ENCODE assay signal across 16 mouse cellular contexts in the genomic region with DNA sequence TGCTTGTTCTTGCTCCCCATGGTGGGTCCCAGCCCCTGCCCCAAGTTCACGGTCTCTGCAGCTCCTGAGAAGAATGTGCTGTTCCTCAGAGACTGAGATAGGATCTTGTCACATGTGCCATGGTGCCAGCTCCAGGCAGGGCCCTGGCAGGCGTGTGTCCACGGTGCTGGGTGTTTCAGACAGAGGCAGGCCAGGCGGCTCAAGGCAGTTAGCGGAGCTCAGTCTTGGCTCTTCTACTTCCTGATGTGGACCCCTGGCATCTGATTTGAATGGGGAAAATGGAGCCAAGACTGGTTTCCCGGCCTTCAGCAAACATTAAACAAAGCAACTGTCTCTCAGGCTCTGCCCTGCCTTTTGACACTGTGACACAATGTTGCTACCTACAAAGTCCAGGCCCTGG. TPM values are rescaled to one million over a fixed set of nuclear protein-coding genes. Genes with fewer than 3 reads are reported as not detected.
DNase-seq lines count a peak whose midpoint lies in the region; ATAC-seq and TF ChIP-seq lines count a peak whose summit lies in the region.
"Had no signal": no experiment of that assay in that cellular context is flagged by ENCODE, and none has a peak within 500 bp of the region (broad histone marks: within the 10 kb centered on the region; RNA-seq: fewer than 3 reads in every experiment).

No protein-coding gene starts in this region.

- no peaks in the 10 kb centered on the region for H3K9me3 ChIP-seq in heart, embryonic 10.5 days
- H3K9me3 ChIP-seq in kidney, embryonic 15.5 days (replicated peaks), result no peaks in the 10 kb centered on the region
- no peaks in the 10 kb centered on the region for H3K9me3 ChIP-seq in midbrain, embryonic 10.5 days (replicated peaks)
- no peaks in the 10 kb centered on the region for H3K9me3 ChIP-seq in midbrain, embryonic 15.5 days
- no peaks in the 10 kb centered on the region for H3K9me3 ChIP-seq in stomach, embryonic 15.5 days
- H3K9me3 ChIP-seq: forebrain, embryonic 13.5 days had no signal

- 76% methylated on average over 6 of the region's 6 CpGs for WGBS in heart, embryonic 10.5 days
- WGBS in kidney, adult 2 months, result 34% methylated on average over 6 of the region's 6 CpGs
- WGBS in kidney, embryonic 15.5 days, result 66% methylated on average over 6 of the region's 6 CpGs
- 75% methylated on average over 6 of the region's 6 CpGs for WGBS in midbrain, embryonic 10.5 days
- WGBS in midbrain, embryonic 15.5 days, result 47% methylated on average over 6 of the region's 6 CpGs
- 57% methylated on average over 6 of the region's 6 CpGs for WGBS in stomach, embryonic 15.5 days

- peaks cover 61% of the 10 kb centered on the region for H3K4me1 ChIP-seq in heart, embryonic 10.5 days
- H3K4me1 ChIP-seq in kidney, adult 2 months (ENCODE audit: control insufficient read depth, insufficient read depth, low read length), result peaks cover 61% of the 10 kb centered on the region
- peaks cover 83% of the 10 kb centered on the region for H3K4me1 ChIP-seq in kidney, embryonic 15.5 days
- peaks cover 45% of the 10 kb centered on the region for H3K4me1 ChIP-seq in midbrain, embryonic 10.5 days
- H3K4me1 ChIP-seq in midbrain, embryonic 15.5 days, result peaks cover 10% of the 10 kb centered on the region
- H3K4me1 ChIP-seq in stomach, embryonic 15.5 days, result peaks cover 42% of the 10 kb centered on the region

- H3K27ac ChIP-seq in heart, embryonic 10.5 days, result peak overlapping the region; percentile 57; the same call in 1 of the 2 replicates
- H3K27ac ChIP-seq in kidney, adult 2 months (ENCODE audit: insufficient read depth, low read depth, low read length), result peak overlapping the region; percentile 43; the same call in 1 of the 2 replicates
- H3K27ac ChIP-seq in kidney, embryonic 15.5 days, result no peak overlapping the region; the same call in 1 of the 2 replicates
- H3K27ac ChIP-seq in midbrain, embryonic 10.5 days (replicated peaks), result peak overlapping the region; percentile 42; the same call in 1 of the 2 replicates
- H3K27ac ChIP-seq in midbrain, embryonic 15.5 days, result no peak overlapping the region
- 0 out of 2 replicates have a peak overlapping the region, but pooled peaks have one; percentile 36 for H3K27ac ChIP-seq in stomach, embryonic 15.5 days
- H3K27ac ChIP-seq: forebrain, embryonic 13.5 days had no signal

- H3K36me3 ChIP-seq in heart, embryonic 10.5 days, result no peaks in the 10 kb centered on the region
- no peaks in the 10 kb centered on the region for H3K36me3 ChIP-seq in kidney, adult 2 months (ENCODE audit: control insufficient read depth, insufficient read depth, low read length)
- no peaks in the 10 kb centered on the region for H3K36me3 ChIP-seq in kidney, embryonic 15.5 days
- no peaks in the 10 kb centered on the region for H3K36me3 ChIP-seq in midbrain, embryonic 10.5 days
- no peaks in the 10 kb centered on the region for H3K36me3 ChIP-seq in midbrain, embryonic 15.5 days (replicated peaks)
- no peaks in the 10 kb centered on the region; the same call in 1 of the 2 replicates for H3K36me3 ChIP-seq in stomach, embryonic 15.5 days

- H3K27me3 ChIP-seq in heart, embryonic 10.5 days (ENCODE audit: insufficient read depth, poor library complexity, severe bottlenecking), result no peaks in the 10 kb centered on the region
- no peaks in the 10 kb centered on the region for H3K27me3 ChIP-seq in kidney, adult 2 months (replicated peaks; ENCODE audit: control insufficient read depth, insufficient read depth, low read length)
- H3K27me3 ChIP-seq in kidney, embryonic 15.5 days, result no peaks in the 10 kb centered on the region
- H3K27me3 ChIP-seq in midbrain, embryonic 10.5 days (ENCODE audit: low read depth, poor library complexity, severe bottlenecking), result no peaks in the 10 kb centered on the region
- H3K27me3 ChIP-seq in midbrain, embryonic 15.5 days (replicated peaks), result no peaks in the 10 kb centered on the region
- no peaks in the 10 kb centered on the region for H3K27me3 ChIP-seq in stomach, embryonic 15.5 days (replicated peaks)
- H3K27me3 ChIP-seq: CH12.LX; forebrain, embryonic 13.5 days had no signal

- no peak for TF ChIP-seq CTCF in kidney, adult 2 months (conservative IDR thresholded peaks at IDR 0.05; ENCODE audit: insufficient read depth, insufficient read length, low read depth, low read length)

- no peak for DNase-seq in heart, embryonic 10.5 days (ENCODE audit: low spot score)
- DNase-seq in heart, postnatal 25 days (ENCODE audit: low spot score), result no peak
- no peak for DNase-seq in kidney, adult 2 months
- no peak for DNase-seq in midbrain, embryonic 10.5 days (ENCODE audit: low spot score)
- no peak for DNase-seq in cerebellum, adult 9-10 months
- DNase-seq: adrenal gland, adult 2 months; cerebellum, postnatal 14 days; gastrocnemius, postnatal 36 days; heart, postnatal 36 days; right cerebral cortex, postnatal 4 days had no signal

- no peak overlapping the region for H3K4me2 ChIP-seq in kidney, embryonic 15.5 days
- no peak overlapping the region for H3K4me2 ChIP-seq in midbrain, embryonic 15.5 days
- H3K4me2 ChIP-seq in stomach, embryonic 15.5 days, result no peak overlapping the region
- H3K4me2 ChIP-seq: forebrain, embryonic 13.5 days; heart, embryonic 11.5 days had no signal

- no peak overlapping the region for H3K4me3 ChIP-seq in heart, embryonic 10.5 days
- no peak overlapping the region for H3K4me3 ChIP-seq in kidney, adult 2 months (ENCODE audit: insufficient read depth, low read depth, low read length)
- H3K4me3 ChIP-seq in kidney, embryonic 15.5 days (replicated peaks), result no peak overlapping the region
- no peak overlapping the region for H3K4me3 ChIP-seq in midbrain, embryonic 10.5 days
- no peak overlapping the region for H3K4me3 ChIP-seq in midbrain, embryonic 15.5 days
- H3K4me3 ChIP-seq in stomach, embryonic 15.5 days (replicated peaks), result no peak overlapping the region
- H3K4me3 ChIP-seq: forebrain, embryonic 13.5 days had no signal

- no peak for ATAC-seq in kidney, embryonic 15.5 days (replicated peaks; ENCODE audit: low FRiP score)
- no peak for ATAC-seq in midbrain, embryonic 15.5 days (replicated peaks)
- no peak for ATAC-seq in stomach, embryonic 15.5 days (ENCODE audit: insufficient read depth, low FRiP score, low read depth)
- ATAC-seq: forebrain, embryonic 13.5 days had no signal

- no peak overlapping the region for H3K9ac ChIP-seq in kidney, embryonic 15.5 days
- no peak overlapping the region for H3K9ac ChIP-seq in midbrain, embryonic 15.5 days
- no peak overlapping the region for H3K9ac ChIP-seq in stomach, embryonic 15.5 days
- H3K9ac ChIP-seq: forebrain, embryonic 13.5 days had no signal

- TF ChIP-seq POLR2A in kidney, adult 2 months (IDR thresholded peaks at IDR 0.05; ENCODE audit: low read depth, low read length), result no peak

- intact Hi-C loops in heart, postnatal 25 days (cut with DNase I), result no loop called here

RNA-seq across cellular contexts. Expression of gene Kazn, which starts 24.7 kb away (rescaled TPM):
- 11.2 and 12.2 TPM in 2 replicates for polyA plus RNA-seq in heart, embryonic 10.5 days (2016; fragmentation: Nextera tagmentation; extraction: Ambion mirVana)
- total RNA-seq in heart, postnatal 25 days (2021), result 1 to 10 TPM; 3.4 to 4.3 TPM
- 76.1 and 80.8 TPM in 2 replicates for polyA plus RNA-seq in kidney, adult 2 months (2012; rRNA removed)
- 15.9 and 16.4 TPM in 2 replicates for polyA plus RNA-seq in kidney, embryonic 15.5 days (2015; fragmentation: Nextera tagmentation; extraction: Ambion mirVana)
- polyA plus RNA-seq in midbrain, embryonic 10.5 days (2016; fragmentation: Nextera tagmentation; extraction: Ambion mirVana), result 9.4 and 12.2 TPM in 2 replicates
- 33.6 and 34.3 TPM in 2 replicates for polyA plus RNA-seq in midbrain, embryonic 15.5 days (2015; fragmentation: Nextera tagmentation; extraction: Ambion mirVana)
- polyA plus RNA-seq in stomach, embryonic 15.5 days (2015; fragmentation: Nextera tagmentation; extraction: Ambion mirVana), result 17.1 and 18.0 TPM in 2 replicates

Comparison
In these comparisons a context has a peak if more than half of its experiments do, and no peak if none do; other contexts are left out.
1. H3K27ac ChIP-seq: peak in heart, embryonic 10.5 days (single experiment), kidney, adult 2 months (single experiment), midbrain, embryonic 10.5 days (single experiment) and stomach, embryonic 15.5 days (single experiment); none in kidney, embryonic 15.5 days (single experiment) and midbrain, embryonic 15.5 days (single experiment).